Mouse (Mus musculus): ENCODE results near the gene Shc3. TPM values are rescaled to one million over a fixed set of nuclear protein-coding genes. Genes with fewer than 3 reads are reported as not detected.

Gene Shc3
- polyA plus RNA-seq, 1 experiment from 2014 or later = 0.28 TPM

- TF ChIP-seq CTCF (IDR thresholded peaks at IDR 0.05; ENCODE audit: low read depth) (no peak), EP300 (optimal IDR thresholded peaks at IDR 0.05) (no peak)
- no peak overlapping the region for H3K4me2 ChIP-seq (replicated peaks; ENCODE audit: low read depth)
- H3K4me1 ChIP-seq (replicated peaks; ENCODE audit: control insufficient read depth, insufficient read depth) = no peaks in the 10 kb centered on the region
- H3K9me3 ChIP-seq (ENCODE audit: control insufficient read depth, low read length) = no peaks in the 10 kb centered on the region
- H3K4me3 ChIP-seq (ENCODE audit: low read depth, low read length) = no peak overlapping the region
- no peaks in the 10 kb centered on the region for H3K36me3 ChIP-seq (ENCODE audit: control insufficient read depth, insufficient read depth, low read length)
- no peak for ATAC-seq (ENCODE audit: low FRiP score, low TSS enrichment)
- DNase-seq (ENCODE audit: low spot score) = no peak
- no peak overlapping the region for H3K27ac ChIP-seq (replicated peaks)
- WGBS = 80% methylated on average over 4 of the region's 4 CpGs
- no peak overlapping the region for H3K9ac ChIP-seq (ENCODE audit: low read length)
- H3K27me3 ChIP-seq (ENCODE audit: control insufficient read depth, insufficient read depth, low read length) = no peaks in the 10 kb centered on the region
Measured at GRCm38 (mm10) chr13:51425662-51426443, 143.4 kb downstream of the Shc3 start.

DNA sequence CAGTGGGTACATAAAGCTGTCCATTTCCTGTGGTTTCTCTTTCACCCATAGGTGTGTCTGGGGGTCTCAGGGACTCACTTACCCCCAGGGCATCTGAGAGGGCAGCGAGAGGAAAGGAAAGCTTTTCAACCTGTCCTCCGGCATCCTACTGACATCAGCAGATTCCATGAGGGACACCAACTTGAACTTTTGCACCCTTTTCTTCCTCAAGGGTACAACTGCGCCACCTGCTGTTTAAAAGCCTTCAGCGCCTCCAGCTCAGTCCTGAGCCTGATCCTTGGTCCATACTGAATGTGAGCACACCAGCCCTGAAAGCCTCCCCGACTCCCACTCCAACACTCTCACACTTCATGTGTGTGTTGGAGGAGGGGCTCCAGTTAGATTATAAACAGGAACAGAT is 144.6 kb downstream of the Shc3 start:
- H3K4me2 ChIP-seq (replicated peaks; ENCODE audit: low read depth) = no peak overlapping the region
- no peak overlapping the region for H3K9ac ChIP-seq (ENCODE audit: low read length)
- peak; percentile 71 for DNase-seq (ENCODE audit: low spot score)
- 0 out of 2 replicates have a peak, but pooled peaks have one; percentile 45 for ATAC-seq (ENCODE audit: low FRiP score, low TSS enrichment)
- no peak overlapping the region for H3K4me3 ChIP-seq (ENCODE audit: low read depth, low read length)
- H3K9me3 ChIP-seq (ENCODE audit: control insufficient read depth, low read length) = no peaks in the 10 kb centered on the region
- TF ChIP-seq CTCF (IDR thresholded peaks at IDR 0.05; ENCODE audit: low read depth) (peak; percentile 89), EP300 (optimal IDR thresholded peaks at IDR 0.05) (no peak)
- no peaks in the 10 kb centered on the region for H3K4me1 ChIP-seq (replicated peaks; ENCODE audit: control insufficient read depth, insufficient read depth)
- H3K36me3 ChIP-seq (ENCODE audit: control insufficient read depth, insufficient read depth, low read length) = no peaks in the 10 kb centered on the region
- H3K27me3 ChIP-seq (ENCODE audit: control insufficient read depth, insufficient read depth, low read length) = no peaks in the 10 kb centered on the region
- WGBS = 21% methylated on average over 5 of the region's 5 CpGs
- H3K27ac ChIP-seq (replicated peaks) = no peak overlapping the region

- Histone ChIP-seq H3K4me2 (replicated peaks; ENCODE audit: low read depth) (no peak overlapping the region), H3K27me3 (ENCODE audit: control insufficient read depth, insufficient read depth, low read length) (no peaks in the 10 kb centered on the region), H3K36me3 (ENCODE audit: control insufficient read depth, insufficient read depth, low read length) (no peaks in the 10 kb centered on the region), H3K4me1 (replicated peaks; ENCODE audit: control insufficient read depth, insufficient read depth) (no peaks in the 10 kb centered on the region), H3K9me3 (ENCODE audit: control insufficient read depth, low read length) (no peaks in the 10 kb centered on the region), H3K9ac (ENCODE audit: low read length) (no peak overlapping the region), H3K4me3 (ENCODE audit: low read depth, low read length) (no peak overlapping the region), H3K27ac (replicated peaks) (no peak overlapping the region)
- TF ChIP-seq CTCF (IDR thresholded peaks at IDR 0.05; ENCODE audit: low read depth) (0 out of 2 replicates have a peak, but pooled peaks have one; percentile 11), EP300 (optimal IDR thresholded peaks at IDR 0.05) (no peak)
- ATAC-seq (ENCODE audit: low FRiP score, low TSS enrichment) = no peak
- WGBS = 65% methylated on average over 9 of the region's 9 CpGs
- no peak for DNase-seq (ENCODE audit: low spot score)
Measured at GRCm38 (mm10) chr13:51423647-51424046, 145.6 kb downstream of the Shc3 start.

DNA sequence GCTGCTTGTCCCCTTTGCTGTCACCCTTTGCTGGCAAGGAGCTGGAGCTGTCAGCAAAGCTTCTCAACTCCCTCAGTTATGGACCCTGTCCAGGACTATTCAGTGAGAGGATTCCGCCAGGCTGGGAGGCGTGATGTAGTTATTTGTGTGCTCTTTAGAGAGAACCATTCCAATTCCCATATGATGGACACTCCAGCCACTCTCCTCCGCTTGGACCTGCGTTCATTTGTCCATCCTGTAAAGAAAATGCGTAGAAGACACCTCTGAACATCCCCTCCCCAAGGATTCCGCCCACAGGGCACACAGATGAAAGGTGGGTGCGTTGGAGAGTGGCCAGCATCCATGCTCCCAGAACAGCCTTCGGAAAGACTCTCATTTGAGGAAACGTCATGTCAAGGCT is 148.4 kb downstream of the Shc3 start:
- Histone ChIP-seq H3K36me3 (ENCODE audit: control insufficient read depth, insufficient read depth, low read length) (no peaks in the 10 kb centered on the region), H3K4me3 (ENCODE audit: low read depth, low read length) (no peak overlapping the region), H3K4me1 (replicated peaks; ENCODE audit: control insufficient read depth, insufficient read depth) (no peaks in the 10 kb centered on the region), H3K27ac (replicated peaks) (no peak overlapping the region), H3K4me2 (replicated peaks; ENCODE audit: low read depth) (no peak overlapping the region), H3K9me3 (ENCODE audit: control insufficient read depth, low read length) (no peaks in the 10 kb centered on the region), H3K27me3 (ENCODE audit: control insufficient read depth, insufficient read depth, low read length) (no peaks in the 10 kb centered on the region), H3K9ac (ENCODE audit: low read length) (no peak overlapping the region)
- 84% methylated on average over 9 of the region's 9 CpGs for WGBS
- DNase-seq (ENCODE audit: low spot score) = no peak
- ATAC-seq (ENCODE audit: low FRiP score, low TSS enrichment) = no peak
- TF ChIP-seq EP300 (optimal IDR thresholded peaks at IDR 0.05) = no peak
- TF ChIP-seq CTCF (IDR thresholded peaks at IDR 0.05; ENCODE audit: low read depth) = no peak

DNA sequence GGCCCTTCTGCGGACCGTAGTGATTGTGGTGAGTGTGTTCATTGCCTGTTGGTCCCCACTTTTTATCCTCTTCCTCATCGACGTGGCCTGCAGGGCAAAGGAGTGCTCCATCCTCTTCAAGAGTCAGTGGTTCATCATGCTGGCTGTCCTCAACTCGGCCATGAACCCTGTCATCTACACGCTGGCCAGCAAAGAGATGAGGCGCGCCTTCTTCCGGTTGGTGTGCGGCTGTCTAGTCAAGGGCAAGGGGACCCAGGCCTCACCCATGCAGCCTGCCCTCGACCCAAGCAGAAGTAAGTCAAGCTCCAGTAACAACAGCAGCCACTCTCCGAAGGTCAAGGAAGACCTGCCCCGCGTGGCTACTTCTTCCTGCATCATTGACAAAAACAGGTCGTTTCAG is 149.7 kb downstream of the Shc3 start:
- no peak overlapping the region for H3K4me2 ChIP-seq (replicated peaks; ENCODE audit: low read depth)
- 90% methylated on average over 15 of the region's 15 CpGs for WGBS
- no peak overlapping the region for H3K4me3 ChIP-seq (ENCODE audit: low read depth, low read length)
- no peaks in the 10 kb centered on the region for H3K9me3 ChIP-seq (ENCODE audit: control insufficient read depth, low read length)
- H3K9ac ChIP-seq (ENCODE audit: low read length) = no peak overlapping the region
- no peaks in the 10 kb centered on the region for H3K36me3 ChIP-seq (ENCODE audit: control insufficient read depth, insufficient read depth, low read length)
- H3K27ac ChIP-seq (replicated peaks) = no peak overlapping the region
- ATAC-seq (ENCODE audit: low FRiP score, low TSS enrichment) (no peak), DNase-seq (ENCODE audit: low spot score) (no peak)
- H3K27me3 ChIP-seq (ENCODE audit: control insufficient read depth, insufficient read depth, low read length) = no peaks in the 10 kb centered on the region
- no peaks in the 10 kb centered on the region for H3K4me1 ChIP-seq (replicated peaks; ENCODE audit: control insufficient read depth, insufficient read depth)
- TF ChIP-seq CTCF (IDR thresholded peaks at IDR 0.05; ENCODE audit: low read depth) (no peak), EP300 (optimal IDR thresholded peaks at IDR 0.05) (no peak)

DNA sequence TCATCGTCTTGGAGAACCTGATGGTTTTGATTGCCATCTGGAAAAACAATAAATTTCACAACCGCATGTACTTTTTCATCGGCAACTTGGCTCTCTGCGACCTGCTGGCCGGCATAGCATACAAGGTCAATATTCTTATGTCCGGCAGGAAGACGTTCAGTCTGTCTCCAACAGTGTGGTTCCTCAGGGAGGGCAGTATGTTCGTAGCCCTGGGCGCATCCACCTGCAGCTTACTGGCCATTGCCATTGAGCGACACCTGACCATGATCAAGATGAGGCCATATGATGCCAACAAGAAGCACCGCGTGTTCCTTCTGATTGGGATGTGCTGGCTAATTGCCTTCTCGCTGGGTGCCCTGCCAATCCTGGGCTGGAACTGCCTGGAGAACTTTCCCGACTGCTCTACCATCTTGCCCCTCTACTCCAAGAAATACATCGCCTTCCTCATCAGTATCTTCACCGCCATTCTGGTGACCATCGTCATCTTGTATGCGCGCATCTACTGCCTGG is 150.2 kb downstream of the Shc3 start:
- Histone ChIP-seq H3K4me3 (ENCODE audit: low read depth, low read length) (no peak overlapping the region), H3K4me2 (replicated peaks; ENCODE audit: low read depth) (peak overlapping the region; percentile 29), H3K9ac (ENCODE audit: low read length) (0 out of 2 replicates have a peak overlapping the region, but pooled peaks have one; percentile 35), H3K27ac (replicated peaks) (no peak overlapping the region), H3K9me3 (ENCODE audit: control insufficient read depth, low read length) (no peaks in the 10 kb centered on the region), H3K36me3 (ENCODE audit: control insufficient read depth, insufficient read depth, low read length) (no peaks in the 10 kb centered on the region), H3K4me1 (replicated peaks; ENCODE audit: control insufficient read depth, insufficient read depth) (no peaks in the 10 kb centered on the region), H3K27me3 (ENCODE audit: control insufficient read depth, insufficient read depth, low read length) (no peaks in the 10 kb centered on the region)
- WGBS = 74% methylated on average over 19 of the region's 19 CpGs
- no peak for ATAC-seq (ENCODE audit: low FRiP score, low TSS enrichment)
- TF ChIP-seq EP300 (optimal IDR thresholded peaks at IDR 0.05) (no peak), CTCF (IDR thresholded peaks at IDR 0.05; ENCODE audit: low read depth) (no peak)
- DNase-seq (ENCODE audit: low spot score) = no peak
